Comparison of ENCODE assay signal across 8 mouse cellular contexts in the genomic region with DNA sequence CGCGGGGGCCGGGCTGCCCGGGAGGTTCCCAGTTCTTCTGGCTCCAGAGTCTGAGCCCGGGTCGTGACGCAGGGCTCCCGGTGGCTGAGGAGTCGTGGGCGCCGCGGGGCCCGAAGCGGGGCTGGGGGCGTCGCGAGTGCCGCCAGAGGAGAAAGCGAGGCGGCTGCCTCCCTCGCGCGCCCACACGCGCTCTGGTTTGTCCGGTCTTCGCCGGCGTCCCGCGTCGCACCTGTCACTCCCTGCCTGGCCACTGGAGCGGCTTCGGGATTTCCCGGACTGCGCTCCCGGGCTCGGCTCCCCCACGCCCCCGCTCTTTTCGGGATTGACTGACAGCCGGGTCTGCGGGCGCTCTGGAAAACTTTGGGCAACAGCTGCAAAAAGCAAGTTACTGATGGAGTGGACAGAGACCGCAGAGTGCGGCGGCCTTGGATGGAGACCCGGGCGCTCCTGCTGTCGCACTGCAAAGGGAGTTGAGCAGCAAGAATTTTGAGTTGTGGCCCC. TPM values are rescaled to one million over a fixed set of nuclear protein-coding genes. Genes with fewer than 3 reads are reported as not detected.
DNase-seq lines count a peak whose midpoint lies in the region; ATAC-seq lines count a peak whose summit lies in the region.

No protein-coding gene starts in this region.

- peak overlapping the region; percentile 76 for H3K4me2 ChIP-seq in embryonic facial prominence, embryonic 11.5 days (ENCODE audit: low read depth, low read length)
- peak overlapping the region; percentile 93 for H3K4me2 ChIP-seq in heart, embryonic 11.5 days
- H3K4me2 ChIP-seq in kidney, embryonic 16.5 days (replicated peaks; ENCODE audit: low read depth, low read length): peak overlapping the region; percentile 81
- H3K4me2 ChIP-seq in liver, embryonic 12.5 days: peak overlapping the region; percentile 82
- H3K4me2 ChIP-seq in neural tube, embryonic 14.5 days (ENCODE audit: low read depth, low read length): peak overlapping the region; percentile 78

- peak; percentile 1; the same call in 1 of the 2 replicates for ATAC-seq in embryonic facial prominence, embryonic 11.5 days (replicated peaks; ENCODE audit: insufficient number of reproducible peaks, low FRiP score, low TSS enrichment, low read depth)
- peak; percentile 7; the same call in 1 of the 2 replicates for ATAC-seq in heart, embryonic 11.5 days (replicated peaks; ENCODE audit: insufficient number of reproducible peaks, low FRiP score, low TSS enrichment)
- 0 out of 2 replicates have a peak, but pooled peaks have one; percentile 13 for ATAC-seq in kidney, embryonic 16.5 days (ENCODE audit: low FRiP score, low TSS enrichment)
- 0 out of 2 replicates have a peak, but pooled peaks have one; percentile 6 for ATAC-seq in liver, embryonic 12.5 days
- peak; percentile 6 for ATAC-seq in neural tube, embryonic 14.5 days (ENCODE audit: low read depth)

- peak overlapping the region; percentile 82 for H3K9ac ChIP-seq in embryonic facial prominence, embryonic 11.5 days (replicated peaks; ENCODE audit: low read length)
- peak overlapping the region; percentile 90 for H3K9ac ChIP-seq in heart, embryonic 11.5 days (ENCODE audit: low read depth, low read length)
- peak overlapping the region; percentile 88 for H3K9ac ChIP-seq in kidney, embryonic 16.5 days (replicated peaks; ENCODE audit: low read length)
- H3K9ac ChIP-seq in liver, embryonic 12.5 days: peak overlapping the region; percentile 99
- H3K9ac ChIP-seq in neural tube, embryonic 14.5 days (replicated peaks; ENCODE audit: low read depth, low read length): peak overlapping the region; percentile 81

- H3K27ac ChIP-seq in embryonic facial prominence, embryonic 11.5 days (replicated peaks; ENCODE audit: low read depth, low read length): peak overlapping the region; percentile 93
- H3K27ac ChIP-seq in heart, embryonic 11.5 days (ENCODE audit: low read depth, low read length): peak overlapping the region; percentile 88
- peak overlapping the region; percentile 95 for H3K27ac ChIP-seq in kidney, embryonic 16.5 days (ENCODE audit: low read length)
- peak overlapping the region; percentile 92 for H3K27ac ChIP-seq in liver, embryonic 12.5 days
- H3K27ac ChIP-seq in neural tube, embryonic 14.5 days (ENCODE audit: low read depth, low read length): peak overlapping the region; percentile 98

- no peaks in the 10 kb centered on the region; the same call in 1 of the 2 replicates for H3K4me1 ChIP-seq in embryonic facial prominence, embryonic 11.5 days (ENCODE audit: control insufficient read depth, insufficient read depth, low read length)
- H3K4me1 ChIP-seq in heart, embryonic 11.5 days (ENCODE audit: control insufficient read depth, insufficient read depth, low read length): peaks cover 21% of the 10 kb centered on the region
- H3K4me1 ChIP-seq in kidney, embryonic 16.5 days (ENCODE audit: insufficient read depth, low read length): peaks cover 29% of the 10 kb centered on the region
- peaks cover 73% of the 10 kb centered on the region for H3K4me1 ChIP-seq in liver, embryonic 12.5 days
- peaks cover 22% of the 10 kb centered on the region for H3K4me1 ChIP-seq in neural tube, embryonic 14.5 days (ENCODE audit: control insufficient read depth, insufficient read depth, low read length)

- no peaks in the 10 kb centered on the region for H3K36me3 ChIP-seq in embryonic facial prominence, embryonic 11.5 days (replicated peaks; ENCODE audit: control insufficient read depth, insufficient read depth, low read depth, low read length)
- H3K36me3 ChIP-seq in heart, embryonic 11.5 days (ENCODE audit: control insufficient read depth, insufficient read depth, low read length): no peaks in the 10 kb centered on the region
- H3K36me3 ChIP-seq in kidney, embryonic 16.5 days (ENCODE audit: insufficient read depth, low read length): no peaks in the 10 kb centered on the region
- peaks cover 19% of the 10 kb centered on the region for H3K36me3 ChIP-seq in liver, embryonic 12.5 days
- H3K36me3 ChIP-seq in neural tube, embryonic 14.5 days (ENCODE audit: control insufficient read depth, insufficient read depth, low read length): 0 out of 2 replicates have a peak, but pooled peaks cover 3% of the 10 kb centered on the region

- WGBS in embryonic facial prominence, embryonic 11.5 days: under 1% methylated on average over 39 of the region's 50 CpGs
- under 1% methylated on average over 50 of the region's 50 CpGs for WGBS in heart, embryonic 11.5 days (ENCODE audit: insufficient replicate concordance)
- WGBS in kidney, embryonic 16.5 days: under 1% methylated on average over 36 of the region's 50 CpGs
- WGBS in liver, embryonic 12.5 days (ENCODE audit: insufficient replicate concordance): under 1% methylated on average over 50 of the region's 50 CpGs
- WGBS in neural tube, embryonic 14.5 days: under 1% methylated on average over 31 of the region's 50 CpGs

- no peaks in the 10 kb centered on the region for H3K27me3 ChIP-seq in embryonic facial prominence, embryonic 11.5 days (ENCODE audit: control insufficient read depth, insufficient read depth, low read length)
- no peaks in the 10 kb centered on the region for H3K27me3 ChIP-seq in heart, embryonic 11.5 days (ENCODE audit: control insufficient read depth, insufficient read depth, low read length)
- H3K27me3 ChIP-seq in kidney, embryonic 16.5 days (ENCODE audit: insufficient read depth, low read length): no peaks in the 10 kb centered on the region
- H3K27me3 ChIP-seq in liver, embryonic 12.5 days (replicated peaks): no peaks in the 10 kb centered on the region
- H3K27me3 ChIP-seq in neural tube, embryonic 14.5 days (ENCODE audit: control insufficient read depth, insufficient read depth, low read length): no peaks in the 10 kb centered on the region

- peak; percentile 73 for DNase-seq in 3T3-L1 (ENCODE audit: low read depth, low spot score)
- DNase-seq in adrenal gland, adult 2 months: peak; percentile 77
- peak; percentile 73 for DNase-seq in embryonic facial prominence, embryonic 11.5 days (ENCODE audit: low spot score)
- peak; percentile 59 for DNase-seq in thymus, postnatal 14 days

- peak overlapping the region; percentile 85 for H3K4me3 ChIP-seq in embryonic facial prominence, embryonic 11.5 days (ENCODE audit: low read depth, low read length)
- H3K4me3 ChIP-seq in heart, embryonic 11.5 days (ENCODE audit: low read depth, low read length): peak overlapping the region; percentile 84
- H3K4me3 ChIP-seq in kidney, embryonic 16.5 days (ENCODE audit: low read length): peak overlapping the region; percentile 80
- H3K4me3 ChIP-seq in liver, embryonic 12.5 days: peak overlapping the region; percentile 95
- H3K4me3 ChIP-seq in neural tube, embryonic 14.5 days (ENCODE audit: low read depth, low read length): peak overlapping the region; percentile 77

- H3K9me3 ChIP-seq in embryonic facial prominence, embryonic 11.5 days (replicated peaks; ENCODE audit: control insufficient read depth, low read length): no peaks in the 10 kb centered on the region
- no peaks in the 10 kb centered on the region for H3K9me3 ChIP-seq in heart, embryonic 11.5 days (replicated peaks; ENCODE audit: control insufficient read depth, low read length)
- H3K9me3 ChIP-seq in kidney, embryonic 16.5 days (ENCODE audit: low read length): no peaks in the 10 kb centered on the region
- no peaks in the 10 kb centered on the region for H3K9me3 ChIP-seq in liver, embryonic 12.5 days (replicated peaks)
- H3K9me3 ChIP-seq in neural tube, embryonic 14.5 days (ENCODE audit: control insufficient read depth, low read length): no peaks in the 10 kb centered on the region

RNA-seq across cellular contexts. Expression of a gene that starts 0.7 kb away (rescaled TPM):
- 100 to 1,000 TPM in 1 of 2 experiments, 10 to 100 TPM in 1; 93.2 to 101 TPM for total RNA-seq in adrenal gland, adult 2 months (2021)
- 232 and 261 TPM in 2 replicates for polyA plus RNA-seq in adrenal gland, adult 2 months (2012; rRNA removed)
- polyA plus RNA-seq in embryonic facial prominence, embryonic 11.5 days (2014; fragmentation: Nextera tagmentation; extraction: Ambion mirVana): 105 and 109 TPM in 2 replicates
- 82.3 and 88.1 TPM in 2 replicates for polyA plus RNA-seq in heart, embryonic 11.5 days (2014; fragmentation: Nextera tagmentation; extraction: Ambion mirVana)
- 134 and 144 TPM in 2 replicates for polyA plus RNA-seq in kidney, embryonic 16.5 days (2015; fragmentation: Nextera tagmentation; extraction: Ambion mirVana)
- 96.9 and 99.4 TPM in 2 replicates for polyA plus RNA-seq in liver, embryonic 12.5 days (2016; fragmentation: Nextera tagmentation; extraction: Ambion mirVana)
- 141 and 164 TPM in 2 replicates for polyA plus RNA-seq in neural tube, embryonic 14.5 days (2014; fragmentation: Nextera tagmentation; extraction: Ambion mirVana)

RNA-seq across cellular contexts. Expression of a gene that starts 19.9 kb away (rescaled TPM):
- total RNA-seq in adrenal gland, adult 2 months (2021): 1 to 10 TPM; 6.2 to 8.5 TPM
- 20.7 and 26.5 TPM in 2 replicates for polyA plus RNA-seq in adrenal gland, adult 2 months (2012; rRNA removed)
- polyA plus RNA-seq in embryonic facial prominence, embryonic 11.5 days (2014; fragmentation: Nextera tagmentation; extraction: Ambion mirVana): 19.9 and 21.0 TPM in 2 replicates
- polyA plus RNA-seq in heart, embryonic 11.5 days (2014; fragmentation: Nextera tagmentation; extraction: Ambion mirVana): 9.5 and 9.6 TPM in 2 replicates
- polyA plus RNA-seq in kidney, embryonic 16.5 days (2015; fragmentation: Nextera tagmentation; extraction: Ambion mirVana): 17.3 and 19.5 TPM in 2 replicates
- 12.2 TPM in 2 replicates for polyA plus RNA-seq in liver, embryonic 12.5 days (2016; fragmentation: Nextera tagmentation; extraction: Ambion mirVana)
- polyA plus RNA-seq in neural tube, embryonic 14.5 days (2014; fragmentation: Nextera tagmentation; extraction: Ambion mirVana): 12.7 and 12.8 TPM in 2 replicates

Comparison
In these comparisons a context has a peak if more than half of its experiments do, and no peak if none do; other contexts are left out.
1. Peak in every context shown above with its lines: DNase-seq, ATAC-seq, H3K4me3 ChIP-seq and H3K27ac ChIP-seq.